Mouse (Mus musculus) urinary bladder, adult 2 months (tissue): ENCODE measurements around the gene Olfr933. TPM values are rescaled to one million over a fixed set of nuclear protein-coding genes. Genes with fewer than 3 reads are reported as not detected.

Source experiments
- DNase-seq: peaks from one replicate; pipeline ENCODE4 v3.0.0; 2022; ENCODE audit warnings: low spot score
- polyA plus RNA-seq: library from polyadenylated mRNA; depleted of rRNA; stranded (reverse); fragments of >200 nt; gene quantifications from 2 replicates; pipeline ENCODE4 v1.2.3, GENCODE M21; 2012; rRNA removed

Olfr933 gene
- not detected in 2 replicates for polyA plus RNA-seq

DNA sequence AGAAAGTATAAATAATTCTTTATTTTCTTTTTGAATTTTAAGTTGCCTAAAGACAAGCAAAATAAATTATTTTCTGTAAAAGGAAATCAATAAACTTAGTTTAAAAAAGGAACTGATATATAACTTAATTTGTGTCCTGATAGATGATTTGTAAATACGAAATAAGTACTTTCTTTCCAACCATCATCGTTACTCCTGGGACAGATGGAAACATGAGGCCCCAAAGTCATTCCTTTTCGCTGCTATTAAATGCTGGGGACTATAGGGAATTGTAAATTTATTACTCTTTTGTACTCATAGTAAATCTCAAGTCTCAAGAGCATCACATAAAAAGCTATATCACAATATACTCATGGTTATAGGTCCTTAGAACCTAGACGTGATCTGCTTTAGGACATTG is at the start of gene Olfr933:
Olfr933 (plus strand) TSS at position 301 of the 400 bp plus-strand sequence.
- DNase-seq, result no peak

DNA sequence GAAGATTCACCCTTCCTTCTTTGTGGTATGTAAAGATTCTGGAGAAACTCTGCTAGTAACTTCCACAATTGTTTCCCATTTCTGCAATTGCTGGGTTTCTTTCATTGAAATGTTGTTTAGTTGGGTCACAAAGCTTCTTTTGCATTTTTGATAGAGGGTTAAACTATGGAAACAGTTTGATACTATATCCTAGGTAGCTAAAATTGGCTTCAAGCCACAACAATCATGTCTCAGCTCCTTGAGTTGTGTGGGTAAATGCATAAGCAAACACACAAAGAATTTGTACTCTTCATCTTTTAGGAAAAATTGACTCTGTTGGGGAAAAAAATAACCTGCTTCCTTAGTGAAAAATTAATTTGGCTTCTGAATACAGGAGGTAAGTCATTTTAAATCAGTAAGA is 42.6 kb upstream of the Olfr933 start, which contains the start of gene Olfr930:
Olfr930 (plus strand) TSS at position 301 of the 400 bp plus-strand sequence.
- DNase-seq, result no peak

DNA sequence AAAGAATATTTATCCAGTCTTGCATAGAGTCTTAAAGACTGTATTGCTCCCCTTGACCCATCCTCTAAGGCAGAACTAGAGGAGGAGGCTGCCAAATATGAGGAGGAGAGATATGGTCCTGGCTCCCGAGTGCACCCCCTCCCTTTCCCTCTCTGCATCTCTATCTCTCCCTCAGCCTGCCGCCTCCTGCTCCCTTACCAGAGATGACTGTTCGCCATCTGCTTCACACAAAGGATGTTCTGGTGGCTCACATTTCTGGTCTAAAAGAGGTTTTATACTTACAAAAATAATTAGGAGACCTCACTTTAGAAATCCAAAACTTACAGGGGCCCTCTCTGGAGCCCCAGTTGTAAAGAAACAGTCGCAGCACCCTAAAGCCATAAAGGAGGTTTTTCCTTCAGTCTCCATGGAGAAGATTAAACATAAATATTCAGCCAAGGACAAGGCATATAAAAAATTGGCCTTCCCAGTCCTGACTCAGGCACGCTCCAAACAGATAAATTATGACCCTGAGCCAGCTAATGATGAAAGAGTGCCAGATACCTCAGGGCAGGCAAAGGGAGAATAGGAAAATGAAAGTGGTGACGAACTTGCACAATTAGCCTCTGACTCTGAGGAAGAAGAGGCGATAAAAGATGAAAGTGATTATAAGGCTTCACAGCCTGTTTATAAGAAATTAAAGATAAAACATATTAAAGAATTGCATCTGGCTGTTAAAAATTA is 18.6 kb upstream of the Olfr933 start:
- no peak for DNase-seq

DNA sequence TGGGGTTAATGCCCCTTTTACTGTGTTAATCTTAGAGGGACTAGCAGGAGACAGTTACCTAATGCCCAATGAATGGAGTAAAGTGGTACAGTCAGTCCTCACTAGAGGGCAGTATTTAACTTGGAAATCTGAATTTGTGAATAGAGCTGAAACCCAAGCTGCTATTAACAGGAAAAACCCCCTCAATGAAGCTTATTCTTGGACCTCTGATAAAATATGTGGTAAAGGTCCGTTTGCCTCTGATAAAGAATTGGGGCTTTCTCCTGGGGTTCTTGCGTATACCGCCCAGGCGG is 18.0 kb upstream of the Olfr933 start:
- no peak for DNase-seq

DNA sequence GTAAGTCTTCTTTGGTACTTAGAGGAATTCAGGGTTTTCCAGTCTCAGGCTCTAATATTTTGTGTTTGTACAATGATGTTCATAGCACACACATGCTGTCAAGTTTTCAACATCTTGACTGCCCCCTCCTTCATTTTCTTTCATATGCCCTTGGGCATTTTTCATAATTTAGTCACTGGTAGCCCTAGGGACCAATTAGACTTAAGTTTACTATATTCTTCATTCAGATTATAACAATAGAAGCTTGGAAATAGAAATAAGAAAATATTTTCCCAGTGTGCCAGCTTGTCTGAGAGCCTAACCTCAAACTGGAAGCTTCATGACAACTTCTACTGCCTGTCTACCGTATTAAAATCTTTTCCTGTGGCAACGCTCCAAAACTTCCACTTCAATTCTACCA is 16.1 kb downstream of the Olfr933 start, which contains the start of gene Olfr934:
Olfr934 (minus strand) TSS at position 101 of the 400 bp plus-strand sequence.
- no peak for DNase-seq

DNA sequence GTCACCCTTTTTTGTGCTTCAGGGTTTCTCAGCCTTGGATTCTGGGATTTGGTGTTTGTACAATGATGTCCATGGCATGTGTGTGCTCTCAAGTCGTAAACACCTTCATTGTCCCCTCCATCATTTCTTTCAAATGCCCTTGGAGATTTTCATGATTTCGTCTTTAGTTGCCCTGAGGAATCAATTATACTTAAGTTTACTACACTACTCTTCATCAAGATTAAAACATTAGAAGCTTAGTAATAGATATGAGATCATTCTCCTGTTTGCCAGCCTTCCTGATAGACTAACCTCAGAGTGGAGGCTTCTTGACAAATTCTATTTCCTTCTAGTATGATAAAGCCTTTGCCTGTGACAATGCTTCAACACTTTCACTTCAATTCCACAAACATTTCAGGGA is 27.5 kb downstream of the Olfr933 start, which contains the start of gene Olfr935:
Olfr935 (minus strand) TSS at position 101 of the 400 bp plus-strand sequence.
- DNase-seq, result no peak

DNA sequence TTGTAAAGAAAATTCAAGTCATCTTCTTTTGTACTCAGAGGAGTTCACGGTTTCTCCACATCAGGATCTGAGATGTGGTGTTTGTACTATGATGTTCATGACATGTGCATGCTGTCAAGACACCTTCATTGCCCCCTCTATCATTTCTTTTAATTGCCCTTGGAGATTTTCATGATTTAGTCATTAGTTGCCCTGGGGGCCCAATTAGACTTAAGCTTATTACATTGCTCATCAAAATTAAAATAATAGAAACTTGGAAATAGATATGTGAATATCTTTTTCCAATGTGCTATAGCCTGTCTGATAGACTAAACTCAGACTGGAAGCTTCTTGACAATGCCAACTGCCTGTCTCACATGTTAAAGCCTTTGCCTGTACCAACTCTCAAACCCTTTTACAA is 51.2 kb downstream of the Olfr933 start, which contains the start of gene Olfr146:
Olfr146 (minus strand) TSS at position 101 of the 400 bp plus-strand sequence.
- DNase-seq, result no peak

Other genes starting within 250 kb of the Olfr933 start
- gene Olfr920, start 220.0 kb upstream of the Olfr933 start, polyA plus RNA-seq, result 0.87 and 0.90 TPM in 2 replicates
- gene Olfr921, start 199.2 kb upstream of the Olfr933 start, polyA plus RNA-seq, result 0.08 and 0.12 TPM in 2 replicates
- 0.06 TPM in 1 of 2 replicates, not detected in the other for gene Olfr922, start 157.7 kb upstream of the Olfr933 start, polyA plus RNA-seq
- not detected in 2 replicates for gene Olfr923, start 145.8 kb upstream of the Olfr933 start, polyA plus RNA-seq
- not detected in 2 replicates for gene Olfr924, start 127.9 kb upstream of the Olfr933 start, polyA plus RNA-seq
- gene Olfr26, start 117.3 kb upstream of the Olfr933 start, polyA plus RNA-seq, result not detected in 2 replicates
- gene Olfr926, start 95.2 kb upstream of the Olfr933 start, polyA plus RNA-seq, result not detected in 2 replicates
- gene Olfr930, start 42.5 kb upstream of the Olfr933 start, polyA plus RNA-seq, result not detected in 2 replicates
- gene Olfr934, start 16.0 kb downstream of the Olfr933 start, polyA plus RNA-seq, result not detected in 2 replicates
- gene Olfr935, start 27.4 kb downstream of the Olfr933 start, polyA plus RNA-seq, result not detected in 2 replicates
- not detected in 2 replicates for gene Olfr146, start 51.1 kb downstream of the Olfr933 start, polyA plus RNA-seq
- gene Olfr937, start 92.6 kb downstream of the Olfr933 start, polyA plus RNA-seq, result not detected in 2 replicates
- gene Olfr938, start 106.6 kb downstream of the Olfr933 start, polyA plus RNA-seq, result not detected in 2 replicates
- gene Olfr27, start 155.8 kb downstream of the Olfr933 start, polyA plus RNA-seq, result not detected in 2 replicates
- gene Olfr943, start 194.0 kb downstream of the Olfr933 start, polyA plus RNA-seq, result not detected in 2 replicates
- gene Olfr944, start 229.6 kb downstream of the Olfr933 start, polyA plus RNA-seq, result not detected in 2 replicates